Mouse (Mus musculus) megakaryocyte-erythroid progenitor cell, adult 5-6 weeks (primary cell): ENCODE results near the gene Cnpy2. TPM values are rescaled to one million over a fixed set of nuclear protein-coding genes. Genes with fewer than 3 reads are reported as not detected.
"Not testable (repeated sequence)": the region's sequence is repeated elsewhere in the genome, so short reads cannot be mapped to it uniquely, and the experiment has no call there.

ENCODE experiments used
- ATAC-seq: replicated peaks from 2 replicates; pipeline ENCODE4 v1.8.0; 2016; ENCODE audit warnings: mild to moderate bottlenecking, inconsistent platforms; ENCODE audit not compliant: severe bottlenecking, poor library complexity, low FRiP score, low TSS enrichment
- total RNA-seq, 2 experiments: library from RNA; stranded (forward) in 1 of 2; stranded (reverse) in 1 of 2; fragments of 200-1000, 215-1000 nt in 1 of 2; fragments of >200 nt in 1 of 2; fragmentation: Nextera tagmentation in 1 of 2; gene quantifications; 2 replicates each; pipeline ENCODE4 v1.2.3; 2014 to 2017

Gene Cnpy2
- total RNA-seq, 2 experiments from 2014 or later, result 86.0 to 95.5 TPM

- no peak for ATAC-seq
Observed at GRCm38 (mm10) chr10:128309654-128310053, 12.6 kb upstream of the Cnpy2 start.

- ATAC-seq, result no peak
Observed at GRCm38 (mm10) chr10:128310177-128310576, 12.1 kb upstream of the Cnpy2 start.

DNA sequence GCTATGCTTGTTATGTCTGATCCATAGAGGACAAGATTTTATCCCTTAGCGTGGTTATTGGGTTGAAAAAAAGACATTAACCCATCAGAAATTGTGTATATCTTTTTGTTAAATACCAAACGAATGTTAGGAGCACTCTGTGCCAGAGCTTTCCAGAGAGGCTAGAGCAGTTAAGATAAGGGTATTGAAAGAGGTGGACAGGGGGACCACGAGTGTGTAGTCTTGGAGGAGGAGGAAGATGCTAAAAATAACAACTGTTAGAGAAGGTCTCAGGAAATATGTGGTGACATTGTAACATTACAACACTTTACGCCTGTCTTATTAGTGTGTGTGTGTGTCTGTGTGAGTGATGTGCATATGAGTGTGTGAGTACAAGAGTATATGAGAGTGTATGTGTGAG lies 11.4 kb upstream of the Cnpy2 start:
- no peak for ATAC-seq

GRCm38 (mm10) chr10:128315578-128315977 lies 6.7 kb upstream of the Cnpy2 start:
- ATAC-seq, result peak; percentile 65; the same call in 1 of the 2 replicates

DNA sequence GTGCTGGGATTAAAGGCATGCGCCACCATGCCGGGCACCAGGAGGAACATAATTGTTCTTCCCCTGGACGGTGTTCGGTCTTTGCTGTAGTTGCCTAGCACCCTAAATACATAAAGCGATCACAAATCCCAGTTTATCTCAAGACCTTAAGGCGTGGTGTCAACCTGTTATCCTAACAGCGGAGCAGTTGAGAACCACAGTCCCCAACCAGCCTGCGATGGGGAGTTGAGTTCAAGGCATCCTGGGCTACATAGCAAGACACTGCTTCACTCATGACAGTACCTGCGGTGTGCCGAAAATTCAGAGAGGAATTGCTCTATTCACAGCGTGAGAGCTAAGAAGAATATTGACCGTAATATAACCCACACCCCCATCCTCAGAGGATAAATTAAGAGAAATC lies 618 bp upstream of the Cnpy2 start:
- peak; percentile 55 for ATAC-seq

DNA sequence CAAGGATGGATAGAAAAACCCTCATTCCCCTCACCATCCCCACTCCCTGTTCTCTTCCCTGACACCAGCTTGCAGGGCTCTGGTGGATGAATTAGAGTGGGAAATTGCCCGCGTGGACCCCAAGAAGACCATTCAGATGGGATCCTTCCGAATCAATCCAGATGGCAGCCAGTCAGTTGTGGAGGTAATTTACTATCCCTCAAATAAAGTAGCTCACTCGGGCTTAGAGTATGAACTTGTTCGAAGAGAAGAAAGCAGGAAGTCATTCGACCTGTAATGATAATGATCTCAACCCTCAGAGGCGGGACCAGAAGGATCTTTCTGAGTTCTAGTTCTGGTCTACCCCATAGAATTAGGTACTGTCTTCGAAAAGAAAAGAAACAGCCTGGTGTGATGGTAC lies 1.3 kb downstream of the Cnpy2 start:
- no peak for ATAC-seq

- no peak for ATAC-seq
Observed at GRCm38 (mm10) chr10:128326825-128327224, 4.6 kb downstream of the Cnpy2 start.

DNA sequence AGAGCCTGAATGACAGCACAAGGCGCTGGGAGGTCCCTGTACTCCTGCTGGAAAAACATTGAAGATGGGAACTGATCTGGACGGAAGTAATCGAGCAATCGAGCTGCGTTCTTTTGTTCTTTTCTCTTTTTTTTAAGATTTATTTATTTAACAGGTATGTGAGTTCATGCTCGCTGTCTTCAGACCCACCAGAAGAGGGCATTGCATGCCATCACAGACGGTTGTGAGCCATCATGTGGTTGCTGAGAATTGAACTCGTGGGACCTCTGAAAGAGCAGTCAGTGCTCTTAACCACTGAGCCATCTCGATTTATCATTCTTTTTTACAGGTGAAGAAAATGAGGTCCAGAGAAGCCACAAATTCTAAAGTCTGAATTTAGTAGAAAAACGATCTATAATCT lies 5.4 kb downstream of the Cnpy2 start:
- no peak for ATAC-seq

- not testable (repeated sequence) for ATAC-seq
Observed at GRCm38 (mm10) chr10:128332358-128333249, 10.3 kb downstream of the Cnpy2 start.

DNA sequence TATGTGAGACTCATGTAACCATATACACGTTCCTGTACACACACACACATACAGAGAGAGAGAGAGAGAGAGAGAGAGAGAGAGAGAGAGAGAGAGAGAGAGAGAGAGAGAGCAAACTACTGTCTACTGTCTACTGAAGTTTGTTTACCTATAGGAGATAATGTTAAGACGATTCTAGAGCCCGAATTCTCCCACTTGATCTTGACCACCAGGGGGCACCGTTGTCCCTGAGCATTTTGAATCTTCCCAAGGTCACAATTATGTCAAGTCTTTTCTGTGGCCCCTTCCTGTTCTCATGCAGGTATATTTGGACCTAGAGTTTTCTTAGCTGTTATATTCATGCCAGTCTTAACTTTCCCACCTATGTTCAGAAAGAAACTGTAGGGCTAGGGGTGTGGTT lies 13.3 kb downstream of the Cnpy2 start:
- no peak for ATAC-seq

- ATAC-seq, result no peak
Observed at GRCm38 (mm10) chr10:128336195-128336594, 13.9 kb downstream of the Cnpy2 start.

- peak; percentile 50 for ATAC-seq
Observed at GRCm38 (mm10) chr10:128336597-128336996, 14.3 kb downstream of the Cnpy2 start.

DNA sequence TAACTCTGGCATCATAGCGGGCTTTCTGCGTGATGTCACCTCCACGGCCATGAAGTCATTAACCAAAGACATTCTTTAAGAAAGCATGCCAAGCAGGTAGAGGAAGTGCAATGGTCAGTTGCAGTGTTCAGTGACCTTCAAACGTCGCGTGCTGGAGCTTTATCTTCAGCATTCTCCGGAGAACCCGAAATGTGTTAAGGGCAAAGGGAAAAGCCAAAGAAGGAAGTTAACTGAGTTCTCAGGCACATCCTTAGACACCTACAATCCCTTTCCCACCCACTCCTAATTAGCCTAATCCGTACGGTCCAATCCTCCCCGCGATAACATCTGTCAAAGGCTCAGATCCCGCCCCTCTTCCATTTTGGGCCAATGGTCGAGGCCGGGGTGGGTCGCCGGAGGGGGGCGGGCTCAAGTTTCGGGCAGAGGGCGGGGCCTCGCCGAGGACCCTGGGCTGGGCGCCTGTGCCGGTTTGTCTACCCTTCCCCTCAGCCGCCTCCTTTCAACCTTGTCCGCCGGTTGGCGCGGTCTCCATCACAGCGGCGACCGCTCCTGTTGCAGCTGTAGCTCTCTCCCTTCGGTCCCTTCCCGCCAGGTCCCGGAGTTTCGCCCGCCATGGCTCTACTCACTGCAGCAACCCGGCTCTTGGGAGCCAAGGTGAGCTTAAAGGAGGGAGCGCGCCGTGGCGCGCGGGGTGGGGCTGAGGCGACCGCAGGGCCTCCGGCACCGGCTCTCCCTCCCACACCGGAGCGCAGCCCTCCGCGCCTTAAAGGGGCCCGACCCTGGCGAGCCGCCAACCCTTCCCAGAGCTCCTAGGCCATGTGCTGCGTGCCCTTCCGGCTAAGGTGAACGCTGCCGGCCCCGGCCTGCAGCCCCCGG lies 15.3 kb downstream of the Cnpy2 start, which contains the start of gene Cs:
TSS of gene Cs (plus strand) at position 429 of the 876 bp plus-strand sequence.
- peak; percentile 68 for ATAC-seq

- ATAC-seq, result 0 out of 2 replicates have a peak, but pooled peaks have one; percentile 8
Observed at GRCm38 (mm10) chr10:128338415-128338814, 16.2 kb downstream of the Cnpy2 start.

DNA sequence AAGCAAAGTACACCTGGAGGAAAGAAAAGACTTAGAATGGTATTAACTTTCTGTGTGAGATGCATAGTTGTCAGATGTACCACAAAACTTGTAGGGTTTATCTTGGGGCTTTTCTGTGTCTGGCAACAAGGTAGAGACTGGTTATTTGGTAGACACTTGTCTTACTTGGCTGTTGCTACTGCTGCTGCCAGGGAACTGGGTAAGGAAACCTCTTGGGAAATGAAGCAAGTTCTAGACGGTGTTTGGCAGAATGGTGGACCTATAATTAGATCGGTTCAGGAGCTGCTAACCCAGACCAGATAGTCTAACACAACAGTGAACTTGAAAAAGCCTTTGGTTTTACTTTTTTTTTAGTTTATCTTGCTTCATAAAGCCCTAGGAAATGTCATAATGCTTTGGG lies 16.7 kb downstream of the Cnpy2 start:
- no peak for ATAC-seq

DNA sequence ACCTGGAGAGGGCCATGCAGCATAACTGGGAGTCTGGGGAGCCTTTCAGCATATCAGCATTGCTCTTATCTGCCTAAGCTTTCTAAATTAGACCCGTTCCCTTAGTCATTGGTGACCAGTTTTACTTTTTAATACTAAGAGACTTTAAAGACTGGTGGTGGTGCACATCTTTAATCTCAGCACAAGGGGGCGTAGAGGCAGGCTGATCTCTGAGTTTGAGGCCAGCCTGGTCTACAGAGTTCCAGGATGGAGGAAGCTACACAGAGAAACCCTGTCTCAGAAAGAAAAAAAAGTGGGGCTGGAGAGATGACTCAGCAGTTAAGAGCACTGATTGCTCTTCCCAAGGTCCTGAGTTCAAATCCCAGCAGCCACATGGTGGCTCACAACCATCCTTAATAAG lies 18.0 kb downstream of the Cnpy2 start:
- 0 out of 2 replicates have a peak, but pooled peaks have one; percentile 9 for ATAC-seq

DNA sequence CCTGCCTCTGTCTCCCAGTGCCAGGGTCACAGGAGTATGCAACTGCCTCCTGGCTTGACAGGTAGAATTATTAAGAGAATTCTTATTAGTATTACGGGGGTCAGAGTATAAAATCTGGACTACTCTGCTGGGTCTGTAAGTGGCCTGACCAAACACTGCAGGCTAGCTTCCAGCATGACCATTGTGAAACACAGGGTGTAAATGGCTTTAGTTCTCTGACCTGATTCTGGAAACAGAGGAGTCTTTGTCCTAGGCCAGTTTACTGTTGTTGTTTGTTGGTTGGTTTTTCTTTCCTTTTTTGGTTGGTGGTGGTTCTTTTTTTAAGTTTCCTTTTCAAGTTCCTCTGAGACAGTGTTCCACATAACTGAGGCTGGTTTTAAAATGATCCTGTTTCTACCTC lies 21.2 kb downstream of the Cnpy2 start:
- no peak for ATAC-seq

DNA sequence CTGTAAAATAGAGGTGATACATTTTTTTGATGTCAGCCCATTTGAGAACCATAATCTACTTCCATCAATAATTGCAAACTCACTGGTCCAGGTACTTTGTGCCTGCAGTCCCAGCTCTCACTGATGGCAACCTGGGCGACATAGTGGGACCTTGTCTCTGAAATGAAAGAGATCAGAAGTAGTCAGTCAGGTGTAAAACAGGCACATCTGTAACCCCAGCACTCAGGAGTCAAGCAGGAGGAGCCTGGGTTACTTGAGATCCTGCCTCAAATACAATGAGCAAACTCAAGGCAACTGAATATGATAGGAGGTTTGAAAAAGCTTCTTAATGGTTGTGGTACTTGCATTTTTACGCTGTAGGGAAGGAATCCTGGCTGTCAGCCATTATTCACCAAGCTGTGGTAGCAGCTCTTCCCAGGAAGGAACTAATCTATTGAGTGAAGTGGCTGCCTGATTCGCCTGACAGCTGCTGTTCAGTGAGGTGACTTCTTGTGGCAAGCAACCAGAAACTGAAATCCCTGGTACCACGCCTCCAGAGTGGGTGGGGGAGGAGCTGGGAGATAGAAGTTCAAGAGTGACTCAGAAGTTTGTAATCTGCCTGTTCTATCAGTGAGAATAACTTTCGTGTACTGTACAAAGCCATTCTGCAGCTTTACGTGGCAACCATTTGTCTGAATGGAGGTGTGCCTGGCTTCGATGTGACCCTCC lies 22.5 kb downstream of the Cnpy2 start:
- ATAC-seq, result peak; percentile 96

GRCm38 (mm10) chr10:128347541-128347940 lies 25.3 kb downstream of the Cnpy2 start:
- ATAC-seq, result no peak

DNA sequence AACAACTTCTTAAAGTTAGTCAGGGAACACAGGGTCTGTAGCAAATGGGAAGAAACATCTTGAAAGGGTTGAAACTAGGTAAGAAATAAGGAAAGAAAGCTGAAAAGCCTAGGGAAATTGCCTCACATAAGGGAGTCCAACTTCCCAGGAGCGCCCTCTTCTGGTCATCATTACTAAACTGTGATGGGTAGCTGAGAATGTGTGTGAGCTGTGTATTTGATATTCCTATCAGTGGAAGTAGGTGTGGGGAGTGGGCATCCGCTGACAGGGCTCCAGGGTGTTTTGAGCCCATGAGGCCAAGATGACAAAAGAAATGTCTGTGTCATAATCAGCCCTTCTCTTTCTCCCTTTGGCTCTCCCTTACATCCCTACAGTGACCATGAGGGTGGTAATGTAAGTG lies 36.5 kb downstream of the Cnpy2 start:
- ATAC-seq, result peak; percentile 48
